Mouse (Mus musculus) bone marrow macrophage, adult 2 months (primary cell): ENCODE measurements around the gene Crb3.

Source experiments
- CTCF ChIP-seq: IDR thresholded peaks from 2 replicates; pipeline ENCODE4 v1.5.1; 2012; ENCODE audit warnings: low read depth, mild to moderate bottlenecking, low read length, moderate library complexity
- POLR2A ChIP-seq: IDR thresholded peaks from 2 replicates; pipeline ENCODE4 v1.6.1; 2012; ENCODE audit warnings: mild to moderate bottlenecking, low read depth, low read length, borderline replicate concordance

- TF ChIP-seq CTCF (no peak), POLR2A (no peak)
These were observed 46.5 kb downstream of the Crb3 start, which contains the start of gene Tnfsf9 for GRCm38 (mm10) chr17:57105181-57106034.
